Mouse (Mus musculus) forebrain, embryonic 15.5 days (tissue): ENCODE measurements at regions not wholly inside any gene's neighbourhood (a gene's known extent, or its start where the extent isn't known, plus 50 kb on each side); places are given as distances from the start of the nearest gene placed in this dataset.

Experiments
- ATAC-seq: fragments of 200-750 bp; cut with Nextera tagmentation; replicated peaks from 2 replicates; pipeline ENCODE4 v1.8.0; 2017; ENCODE audit warnings: mild to moderate bottlenecking, moderate TSS enrichment, moderate library complexity
- H3K27ac ChIP-seq: fragments of 300-500 bp; sonication (generic); replicated peaks from 2 replicates; pipeline ENCODE4 v1.5.1; 2015; ENCODE audit warnings: mild to moderate bottlenecking, inconsistent platforms
- H3K27me3 ChIP-seq: fragments of 300-500 bp; sonication (generic); 2 replicates; pipeline ENCODE4 v1.6.1; 2015; ENCODE audit warnings: inconsistent platforms
- H3K36me3 ChIP-seq: fragments of 300-500 bp; sonication (generic); 2 replicates; pipeline ENCODE4 v1.6.1; 2015; ENCODE audit warnings: mild to moderate bottlenecking, inconsistent platforms
- H3K4me1 ChIP-seq: fragments of 300-500 bp; sonication (generic); 2 replicates; pipeline ENCODE4 v1.6.1; 2015; ENCODE audit warnings: inconsistent platforms
- H3K4me2 ChIP-seq: fragments of 300-500 bp; sonication (generic); replicated peaks from 2 replicates; pipeline ENCODE4 v1.6.1; 2015; ENCODE audit warnings: mild to moderate bottlenecking, inconsistent platforms
- H3K4me3 ChIP-seq: fragments of 300-500 bp; sonication (generic); 2 replicates; pipeline ENCODE4 v1.5.1; 2015; ENCODE audit warnings: mild to moderate bottlenecking, inconsistent platforms
- H3K9ac ChIP-seq: fragments of 300-500 bp; sonication (generic); replicated peaks from 2 replicates; pipeline ENCODE4 v1.6.1; 2015; ENCODE audit warnings: mild to moderate bottlenecking, inconsistent platforms
- H3K9me3 ChIP-seq: fragments of 300-500 bp; sonication (generic); 2 replicates; pipeline ENCODE4 v1.6.1; 2016; ENCODE audit warnings: inconsistent platforms
- WGBS: fragments of 180-500 bp; shearing (Covaris S2); methylation state at CpG from one replicate; pipeline ENCODE4 v1.1.7; 2015; ENCODE audit warnings: mixed read lengths; 5-methylcytosine and 5-hydroxymethylcytosine counted together

- H3K27ac ChIP-seq, result no peak overlapping the region
- peaks cover 7% of the 10 kb centered on the region; the same call in 1 of the 2 replicates for H3K4me1 ChIP-seq
- H3K27me3 ChIP-seq, result no peaks in the 10 kb centered on the region
- no peaks in the 10 kb centered on the region for H3K36me3 ChIP-seq
- no peaks in the 10 kb centered on the region for H3K9me3 ChIP-seq
- no peak overlapping the region for H3K9ac ChIP-seq
- 61% methylated on average over 10 of the region's 10 CpGs for WGBS
- H3K4me3 ChIP-seq, result no peak overlapping the region
- ATAC-seq, result no peak
- H3K4me2 ChIP-seq, result no peak overlapping the region
These were observed 97.2 kb upstream of the Map4k3 start for GRCm38 (mm10) chr17:80825518-80825901.

GRCm38 (mm10) chr17:80824826-80825517, 96.7 kb upstream of the Map4k3 start:
- no peak for ATAC-seq
- no peak overlapping the region for H3K27ac ChIP-seq
- H3K4me3 ChIP-seq, result no peak overlapping the region
- no peaks in the 10 kb centered on the region for H3K36me3 ChIP-seq
- peaks cover 7% of the 10 kb centered on the region; the same call in 1 of the 2 replicates for H3K4me1 ChIP-seq
- H3K27me3 ChIP-seq, result no peaks in the 10 kb centered on the region
- no peak overlapping the region for H3K4me2 ChIP-seq
- H3K9ac ChIP-seq, result no peak overlapping the region
- WGBS, result 83% methylated on average over 13 of the region's 13 CpGs
- H3K9me3 ChIP-seq, result no peaks in the 10 kb centered on the region

- Histone ChIP-seq H3K4me2 (no peak overlapping the region), H3K4me1 (peaks cover 7% of the 10 kb centered on the region; the same call in 1 of the 2 replicates), H3K9ac (no peak overlapping the region), H3K36me3 (no peaks in the 10 kb centered on the region), H3K27me3 (no peaks in the 10 kb centered on the region), H3K27ac (no peak overlapping the region), H3K4me3 (no peak overlapping the region), H3K9me3 (no peaks in the 10 kb centered on the region)
- WGBS, result 91% methylated on average over 2 of the region's 2 CpGs
- ATAC-seq, result no peak
These were observed 96.0 kb upstream of the Map4k3 start for GRCm38 (mm10) chr17:80824261-80824660.

- H3K36me3 ChIP-seq, result no peaks in the 10 kb centered on the region
- no peak overlapping the region for H3K4me3 ChIP-seq
- no peaks in the 10 kb centered on the region for H3K27me3 ChIP-seq
- ATAC-seq, result no peak
- H3K9ac ChIP-seq, result no peak overlapping the region
- WGBS, result 25% methylated on average over 8 of the region's 8 CpGs
- no peaks in the 10 kb centered on the region for H3K9me3 ChIP-seq
- peaks cover 7% of the 10 kb centered on the region; the same call in 1 of the 2 replicates for H3K4me1 ChIP-seq
- no peak overlapping the region for H3K27ac ChIP-seq
- H3K4me2 ChIP-seq, result no peak overlapping the region
These were observed 92.6 kb upstream of the Map4k3 start for GRCm38 (mm10) chr17:80820888-80821287.

GRCm38 (mm10) chr17:80818477-80819028, 90.3 kb upstream of the Map4k3 start:
- no peak overlapping the region for H3K9ac ChIP-seq
- 81% methylated on average over 9 of the region's 9 CpGs for WGBS
- H3K9me3 ChIP-seq, result no peaks in the 10 kb centered on the region
- H3K27ac ChIP-seq, result no peak overlapping the region
- H3K27me3 ChIP-seq, result no peaks in the 10 kb centered on the region
- ATAC-seq, result no peak
- no peaks in the 10 kb centered on the region for H3K4me1 ChIP-seq
- no peak overlapping the region for H3K4me2 ChIP-seq
- no peak overlapping the region for H3K4me3 ChIP-seq
- no peaks in the 10 kb centered on the region for H3K36me3 ChIP-seq

GRCm38 (mm10) chr17:80815747-80816146, 87.5 kb upstream of the Map4k3 start:
- WGBS, result 76% methylated on average over 4 of the region's 4 CpGs
- Histone ChIP-seq H3K4me2 (no peak overlapping the region), H3K4me1 (no peaks in the 10 kb centered on the region), H3K9ac (no peak overlapping the region), H3K36me3 (no peaks in the 10 kb centered on the region), H3K27me3 (no peaks in the 10 kb centered on the region), H3K27ac (no peak overlapping the region), H3K9me3 (no peaks in the 10 kb centered on the region), H3K4me3 (no peak overlapping the region)
- ATAC-seq, result no peak

GRCm38 (mm10) chr17:80813194-80813593, 84.9 kb upstream of the Map4k3 start:
- Histone ChIP-seq H3K27ac (no peak overlapping the region), H3K4me3 (no peak overlapping the region), H3K9me3 (no peaks in the 10 kb centered on the region), H3K4me1 (no peaks in the 10 kb centered on the region), H3K27me3 (no peaks in the 10 kb centered on the region), H3K9ac (no peak overlapping the region), H3K36me3 (no peaks in the 10 kb centered on the region), H3K4me2 (no peak overlapping the region)
- no peak for ATAC-seq
- 93% methylated on average over 10 of the region's 10 CpGs for WGBS

GRCm38 (mm10) chr17:80809275-80809674, 81.0 kb upstream of the Map4k3 start:
- ATAC-seq, result no peak
- WGBS, result 78% methylated on average over 5 of the region's 5 CpGs
- no peaks in the 10 kb centered on the region for H3K36me3 ChIP-seq
- H3K27me3 ChIP-seq, result no peaks in the 10 kb centered on the region
- H3K9me3 ChIP-seq, result no peaks in the 10 kb centered on the region
- H3K4me1 ChIP-seq, result no peaks in the 10 kb centered on the region
- H3K9ac ChIP-seq, result no peak overlapping the region
- no peak overlapping the region for H3K27ac ChIP-seq
- H3K4me3 ChIP-seq, result no peak overlapping the region
- H3K4me2 ChIP-seq, result no peak overlapping the region

- Histone ChIP-seq H3K4me2 (no peak overlapping the region), H3K4me1 (no peaks in the 10 kb centered on the region), H3K27ac (no peak overlapping the region), H3K4me3 (no peak overlapping the region), H3K9me3 (no peaks in the 10 kb centered on the region), H3K9ac (no peak overlapping the region), H3K36me3 (no peaks in the 10 kb centered on the region), H3K27me3 (no peaks in the 10 kb centered on the region)
- no peak for ATAC-seq
- 76% methylated on average over 10 of the region's 10 CpGs for WGBS
These were observed 79.8 kb upstream of the Map4k3 start for GRCm38 (mm10) chr17:80808069-80808468.

GRCm38 (mm10) chr17:80803361-80803915, 75.2 kb upstream of the Map4k3 start:
- Histone ChIP-seq H3K27me3 (no peaks in the 10 kb centered on the region), H3K27ac (no peak overlapping the region), H3K9me3 (no peaks in the 10 kb centered on the region), H3K4me1 (peaks cover 16% of the 10 kb centered on the region), H3K4me2 (no peak overlapping the region), H3K4me3 (no peak overlapping the region), H3K9ac (no peak overlapping the region), H3K36me3 (no peaks in the 10 kb centered on the region)
- 80% methylated on average over 8 of the region's 8 CpGs for WGBS
- no peak for ATAC-seq

GRCm38 (mm10) chr17:80802622-80803021, 74.3 kb upstream of the Map4k3 start:
- no peak for ATAC-seq
- WGBS, result 68% methylated on average over 10 of the region's 10 CpGs
- peak overlapping the region; percentile 74 for H3K27ac ChIP-seq
- H3K4me2 ChIP-seq, result no peak overlapping the region
- H3K27me3 ChIP-seq, result no peaks in the 10 kb centered on the region
- H3K9me3 ChIP-seq, result no peaks in the 10 kb centered on the region
- no peak overlapping the region for H3K9ac ChIP-seq
- peaks cover 16% of the 10 kb centered on the region for H3K4me1 ChIP-seq
- H3K36me3 ChIP-seq, result no peaks in the 10 kb centered on the region
- no peak overlapping the region for H3K4me3 ChIP-seq

GRCm38 (mm10) chr17:80801991-80802390, 73.7 kb upstream of the Map4k3 start:
- Histone ChIP-seq H3K4me2 (no peak overlapping the region), H3K4me3 (no peak overlapping the region), H3K4me1 (peaks cover 16% of the 10 kb centered on the region), H3K27me3 (no peaks in the 10 kb centered on the region), H3K27ac (peak overlapping the region; percentile 74), H3K9me3 (no peaks in the 10 kb centered on the region), H3K9ac (no peak overlapping the region), H3K36me3 (no peaks in the 10 kb centered on the region)
- 39% methylated on average over 8 of the region's 8 CpGs for WGBS
- ATAC-seq, result no peak
